Mouse (Mus musculus) liver, embryonic 15.5 days (tissue): ENCODE data around the gene Ndufv1. TPM values are rescaled to one million over a fixed set of nuclear protein-coding genes. Genes with fewer than 3 reads are reported as not detected.
A peak's percentile ranks its signal among the peaks of the same experiment; 100 is the strongest.
"Not testable (repeated sequence)": the region's sequence is repeated elsewhere in the genome, so short reads cannot be mapped to it uniquely, and the experiment has no call there.

Experiments used
- ATAC-seq: fragments of 200-750 bp; cut with Nextera tagmentation; 2 replicates; pipeline ENCODE4 v1.8.0; 2017; ENCODE audit warnings: moderate number of reproducible peaks, mild to moderate bottlenecking, moderate library complexity; ENCODE audit not compliant: insufficient read depth
- H3K27ac ChIP-seq: fragments of 300-500 bp; sonication (generic); replicated peaks from 2 replicates; pipeline ENCODE4 v1.5.1; 2015; ENCODE audit warnings: mild to moderate bottlenecking, inconsistent platforms
- H3K27me3 ChIP-seq: fragments of 300-500 bp; sonication (generic); 2 replicates; pipeline ENCODE4 v1.6.1; 2015; ENCODE audit warnings: mild to moderate bottlenecking, inconsistent platforms
- H3K36me3 ChIP-seq: fragments of 300-500 bp; sonication (generic); replicated peaks from 2 replicates; pipeline ENCODE4 v1.6.1; 2015; ENCODE audit warnings: moderate library complexity, mild to moderate bottlenecking, inconsistent platforms
- H3K4me1 ChIP-seq: fragments of 300-500 bp; sonication (generic); replicated peaks from 2 replicates; pipeline ENCODE4 v1.6.1; 2015; ENCODE audit warnings: inconsistent platforms
- H3K4me2 ChIP-seq: fragments of 300-500 bp; sonication (generic); 2 replicates; pipeline ENCODE4 v1.6.1; 2015; ENCODE audit warnings: moderate library complexity, mild to moderate bottlenecking, inconsistent platforms
- H3K4me3 ChIP-seq: fragments of 300-500 bp; sonication (generic); replicated peaks from 2 replicates; pipeline ENCODE4 v1.5.1; 2015; ENCODE audit warnings: mild to moderate bottlenecking, inconsistent platforms
- H3K9ac ChIP-seq: fragments of 300-500 bp; sonication (generic); 2 replicates; pipeline ENCODE4 v1.6.1; 2015; ENCODE audit warnings: moderate library complexity, mild to moderate bottlenecking, inconsistent platforms
- H3K9me3 ChIP-seq: fragments of 300-500 bp; sonication (generic); replicated peaks from 2 replicates; pipeline ENCODE4 v1.6.1; 2016; ENCODE audit warnings: inconsistent platforms
- WGBS: fragments of 180-500 bp; shearing (Covaris S2); methylation state at CpG from one replicate; pipeline ENCODE4 v1.1.7; 2015; ENCODE audit warnings: mixed read lengths; ENCODE audit not compliant: insufficient replicate concordance; 5-methylcytosine and 5-hydroxymethylcytosine counted together
- polyA plus RNA-seq: library from polyadenylated mRNA; unstranded; fragments of >200 nt; fragmentation: Nextera tagmentation; extraction: Ambion mirVana; gene quantifications from 2 replicates; pipeline ENCODE4 v1.2.1, GENCODE M21; 2015

Gene Ndufv1
- polyA plus RNA-seq = 152 and 163 TPM in 2 replicates

DNA sequence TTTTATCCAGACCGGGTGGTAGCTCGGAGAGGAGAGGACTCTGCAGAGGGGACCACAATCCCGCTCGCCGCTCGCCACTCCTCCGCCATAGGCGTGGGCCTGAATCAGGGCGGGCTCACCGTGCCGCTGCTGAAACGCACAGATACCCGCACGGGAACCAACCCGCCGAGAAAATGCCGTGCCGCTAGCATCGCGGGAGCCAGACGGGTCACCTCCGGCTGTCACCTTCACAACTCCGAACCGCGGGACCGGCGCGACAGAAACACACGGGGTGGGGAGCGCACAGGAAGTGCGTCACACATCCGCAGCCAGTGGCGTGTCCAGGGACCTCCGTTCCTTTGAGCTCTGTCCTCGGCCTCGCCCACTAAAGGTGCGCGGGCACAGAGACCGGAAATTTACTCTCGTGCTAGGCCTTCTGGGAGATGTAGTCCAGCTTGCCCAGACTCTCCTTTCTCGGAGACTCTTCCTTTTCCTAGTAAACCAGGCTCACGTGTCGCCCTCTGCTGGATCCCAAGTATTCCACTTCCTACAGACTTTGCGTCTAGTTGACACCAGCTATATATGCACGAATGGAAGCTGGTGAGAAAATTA lies at the start of gene Ndufv1:
Gene Ndufv1, minus strand, starts transcription at position 375 of the 591 bp plus-strand sequence.
- peak within 1 kb of the TSS; percentile 76 for H3K9ac ChIP-seq
- H3K27me3 ChIP-seq = no peaks in the 10 kb centered on the region
- H3K36me3 ChIP-seq = peaks cover 35% of the 10 kb centered on the region
- under 1% methylated on average over 45 of the region's 45 CpGs for WGBS
- peak within 1 kb of the TSS; percentile 78 for H3K4me2 ChIP-seq
- peak within 1 kb of the TSS; percentile 86 for H3K27ac ChIP-seq
- peaks cover 45% of the 10 kb centered on the region for H3K4me1 ChIP-seq
- H3K9me3 ChIP-seq = no peaks in the 10 kb centered on the region
- H3K4me3 ChIP-seq = peak within 1 kb of the TSS; percentile 83
- ATAC-seq = peak; percentile 98

DNA sequence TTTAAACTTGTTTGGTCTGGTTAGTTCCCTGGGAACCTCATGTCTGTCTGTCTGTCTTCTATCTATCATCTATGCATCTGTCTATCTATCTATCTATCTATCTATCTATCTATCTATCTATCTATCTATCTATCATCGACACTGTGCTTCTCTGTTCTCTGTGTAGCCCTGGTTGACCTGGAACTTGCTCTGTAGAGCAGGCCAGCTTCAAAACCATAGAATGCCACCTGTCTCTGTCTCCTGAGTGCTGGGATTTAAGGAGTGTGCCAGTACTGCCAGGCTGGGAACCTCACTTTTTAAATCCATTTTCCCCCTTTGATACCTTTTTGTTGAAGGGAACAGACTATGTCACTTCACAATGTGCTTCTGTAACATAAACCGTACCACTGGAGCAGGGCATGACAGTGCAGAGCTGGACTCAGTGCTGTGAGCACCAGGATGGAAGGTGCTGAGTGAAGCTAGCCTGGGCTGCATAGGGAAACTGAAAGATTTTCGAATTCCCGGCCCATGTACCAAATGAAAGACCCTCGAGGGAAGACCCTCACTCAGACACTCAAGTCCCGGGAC lies 48.4 kb upstream of the Ndufv1 start:
- Histone ChIP-seq H3K4me3 (no peak overlapping the region), H3K27me3 (no peaks in the 10 kb centered on the region), H3K27ac (peak overlapping the region; percentile 62), H3K9me3 (no peaks in the 10 kb centered on the region), H3K4me2 (no peak overlapping the region), H3K4me1 (peaks cover 54% of the 10 kb centered on the region), H3K9ac (no peak overlapping the region), H3K36me3 (no peaks in the 10 kb centered on the region)
- 65% methylated on average over 6 of the region's 6 CpGs for WGBS
- ATAC-seq = no peak

DNA sequence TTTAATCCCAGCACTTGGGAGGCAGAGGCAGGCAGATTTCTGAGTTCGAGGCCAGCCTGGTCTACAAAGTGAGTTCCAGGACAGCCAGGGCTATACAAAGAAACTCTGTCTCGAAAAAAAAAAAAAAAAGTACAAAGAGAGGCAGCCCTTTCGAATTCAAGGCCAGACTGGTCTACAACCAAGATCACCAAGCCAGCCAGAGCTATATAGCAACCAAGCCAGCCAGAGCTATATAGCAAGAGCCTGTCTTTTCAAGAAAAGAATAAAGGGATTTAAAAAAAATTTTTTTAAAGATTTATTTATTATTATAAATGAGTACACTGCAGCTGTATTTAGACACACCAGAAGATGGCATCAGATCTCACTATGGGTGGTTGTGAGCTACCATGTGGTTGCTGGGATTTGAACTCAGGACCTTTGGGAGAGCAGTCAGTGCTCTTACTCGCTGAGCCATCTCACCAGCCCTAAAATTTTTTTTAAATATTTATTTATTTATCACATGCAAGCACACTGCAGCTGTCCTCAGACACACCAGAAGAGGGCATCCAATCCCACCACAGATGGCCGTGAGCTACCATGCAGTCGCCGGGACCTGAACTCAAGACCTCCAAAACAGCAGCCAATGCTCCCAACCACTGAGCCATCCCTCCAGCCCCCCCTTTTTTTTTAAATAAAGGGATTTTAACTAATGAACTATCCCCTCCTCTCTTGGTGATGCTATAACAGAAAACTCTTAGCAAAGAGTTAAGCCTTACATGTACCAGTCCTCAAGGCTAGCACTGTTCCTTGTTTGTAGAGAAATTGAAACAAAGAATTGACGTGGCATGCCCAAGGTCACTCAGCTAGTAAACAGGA lies 47.7 kb upstream of the Ndufv1 start:
- H3K9me3 ChIP-seq, H3K4me3 ChIP-seq, H3K9ac ChIP-seq, H3K27me3 ChIP-seq, H3K4me2 ChIP-seq, ATAC-seq, H3K36me3 ChIP-seq: not testable (repeated sequence)
- Histone ChIP-seq H3K27ac (peak overlapping the region; percentile 91), H3K4me1 (peaks cover 61% of the 10 kb centered on the region)
- 75% methylated on average over 8 of the region's 8 CpGs for WGBS

DNA sequence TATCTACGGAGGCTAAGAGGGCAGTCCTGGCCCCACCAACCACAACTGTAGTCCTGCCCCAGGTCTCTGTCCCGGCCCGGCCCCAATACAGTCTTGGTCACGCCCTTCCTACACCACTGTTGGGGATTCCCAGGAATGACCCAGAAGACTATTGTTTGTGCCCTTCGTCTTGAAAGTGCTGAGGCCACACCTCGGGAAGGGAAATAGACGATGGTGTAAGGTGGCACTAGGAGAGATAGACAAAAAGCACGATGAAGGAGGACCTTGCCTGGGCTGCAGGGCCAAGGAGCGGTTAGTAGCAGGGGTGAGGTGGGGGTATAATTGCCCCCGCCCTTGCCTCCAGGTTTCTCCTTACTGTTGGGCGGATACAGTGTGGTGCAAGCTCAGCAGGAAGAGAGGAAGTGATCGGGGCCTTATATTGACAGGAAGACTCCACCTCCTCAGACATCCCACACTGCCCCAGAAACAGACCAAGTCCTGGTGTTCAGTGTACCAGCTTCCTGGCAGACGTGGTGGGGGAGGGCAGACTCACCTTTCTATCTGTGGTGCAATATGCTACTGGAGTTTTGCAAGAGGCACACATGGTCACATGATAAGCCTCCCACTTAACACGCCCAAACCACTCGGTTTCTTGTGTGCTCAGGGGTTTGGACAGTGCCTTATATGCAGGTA lies 46.6 kb upstream of the Ndufv1 start, which contains the start of gene Gstp3:
Gene Gstp3, minus strand, starts transcription at position 501 of the 672 bp plus-strand sequence.
- Histone ChIP-seq H3K4me1 (peaks cover 64% of the 10 kb centered on the region), H3K27ac (peak within 1 kb of the TSS; percentile 91), H3K4me2 (peak within 1 kb of the TSS; percentile 75), H3K36me3 (no peaks in the 10 kb centered on the region), H3K27me3 (no peaks in the 10 kb centered on the region), H3K9ac (peak within 1 kb of the TSS; percentile 47), H3K4me3 (peak within 1 kb of the TSS; percentile 47), H3K9me3 (no peaks in the 10 kb centered on the region)
- 12% methylated on average over 15 of the region's 15 CpGs for WGBS
- ATAC-seq = peak; percentile 91

DNA sequence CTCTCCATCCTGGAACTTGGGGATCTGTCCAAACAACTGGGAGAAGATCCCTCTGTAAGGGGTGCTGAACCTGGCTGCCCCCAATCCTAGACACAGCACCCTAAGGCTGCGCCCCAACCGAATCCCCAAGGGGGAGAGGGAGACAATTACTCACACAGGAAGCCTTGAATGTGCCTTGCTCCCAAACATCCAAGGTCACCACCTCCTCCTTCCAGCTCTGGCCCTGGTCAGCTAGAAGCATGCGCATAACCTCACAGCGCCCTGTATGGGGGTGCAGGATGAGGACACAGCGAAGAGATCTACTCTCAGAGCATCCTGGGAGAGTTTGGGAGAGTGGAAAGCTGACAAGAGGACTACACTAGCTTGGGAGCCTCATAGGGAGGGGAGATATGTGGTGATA lies 46.0 kb upstream of the Ndufv1 start:
- 91% methylated on average over 5 of the region's 5 CpGs for WGBS
- Histone ChIP-seq H3K4me2 (peak overlapping the region; percentile 75), H3K4me3 (peak overlapping the region; percentile 47), H3K36me3 (no peaks in the 10 kb centered on the region), H3K27me3 (no peaks in the 10 kb centered on the region), H3K9ac (peak overlapping the region; percentile 47; the same call in 1 of the 2 replicates), H3K9me3 (no peaks in the 10 kb centered on the region), H3K4me1 (peaks cover 61% of the 10 kb centered on the region), H3K27ac (peak overlapping the region; percentile 91)
- ATAC-seq = no peak

DNA sequence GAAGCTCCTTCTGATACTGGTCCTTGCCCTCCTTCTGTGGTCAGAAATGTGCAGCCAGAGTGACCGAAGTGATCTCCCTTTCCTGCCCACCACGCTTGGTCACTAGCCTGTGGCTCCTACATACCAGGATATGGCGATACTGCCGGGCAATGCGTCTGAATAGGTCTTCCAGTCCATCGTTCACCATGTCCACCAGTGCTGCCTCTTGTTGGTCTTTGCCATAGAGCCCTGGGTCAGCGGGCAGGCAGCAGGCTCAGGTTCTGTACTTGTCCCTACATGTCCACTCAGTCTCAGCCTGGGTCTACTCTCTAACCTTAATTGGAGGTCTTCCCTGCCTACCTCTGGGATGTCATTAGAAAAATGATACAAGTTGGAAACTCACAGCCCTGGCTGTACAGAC lies 45.4 kb upstream of the Ndufv1 start:
- Histone ChIP-seq H3K9me3 (no peaks in the 10 kb centered on the region), H3K27me3 (no peaks in the 10 kb centered on the region), H3K4me3 (no peak overlapping the region), H3K9ac (0 out of 2 replicates have a peak overlapping the region, but pooled peaks have one; percentile 1), H3K4me1 (peaks cover 63% of the 10 kb centered on the region), H3K27ac (peak overlapping the region; percentile 91), H3K36me3 (no peaks in the 10 kb centered on the region), H3K4me2 (peak overlapping the region; percentile 75)
- no peak for ATAC-seq
- 86% methylated on average over 7 of the region's 7 CpGs for WGBS

DNA sequence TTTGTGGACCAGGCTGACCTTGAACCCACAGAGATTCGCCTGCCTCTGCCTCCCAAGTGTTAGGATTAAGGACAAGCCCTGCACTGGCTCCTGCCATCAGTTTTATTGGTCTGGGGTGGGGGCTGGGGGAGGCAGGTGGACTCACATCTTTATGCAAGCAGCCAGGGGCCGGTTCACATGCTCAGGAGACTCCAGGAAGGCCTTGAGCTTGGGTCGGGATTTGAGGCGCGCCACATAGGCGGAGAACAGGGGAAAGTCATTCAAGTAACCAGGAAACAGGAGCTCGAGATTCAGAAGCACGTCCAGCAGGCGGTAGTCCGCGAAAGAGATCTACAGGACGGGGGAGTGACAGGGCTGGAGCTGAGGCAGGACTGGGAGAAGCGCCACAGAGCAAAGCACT lies 44.8 kb upstream of the Ndufv1 start:
- Histone ChIP-seq H3K36me3 (no peaks in the 10 kb centered on the region), H3K27me3 (no peaks in the 10 kb centered on the region), H3K4me3 (no peak overlapping the region), H3K27ac (peak overlapping the region; percentile 91), H3K4me1 (peaks cover 68% of the 10 kb centered on the region), H3K9me3 (no peaks in the 10 kb centered on the region), H3K9ac (0 out of 2 replicates have a peak overlapping the region, but pooled peaks have one; percentile 1), H3K4me2 (peak overlapping the region; percentile 75)
- no peak for ATAC-seq
- WGBS = 79% methylated on average over 13 of the region's 13 CpGs

DNA sequence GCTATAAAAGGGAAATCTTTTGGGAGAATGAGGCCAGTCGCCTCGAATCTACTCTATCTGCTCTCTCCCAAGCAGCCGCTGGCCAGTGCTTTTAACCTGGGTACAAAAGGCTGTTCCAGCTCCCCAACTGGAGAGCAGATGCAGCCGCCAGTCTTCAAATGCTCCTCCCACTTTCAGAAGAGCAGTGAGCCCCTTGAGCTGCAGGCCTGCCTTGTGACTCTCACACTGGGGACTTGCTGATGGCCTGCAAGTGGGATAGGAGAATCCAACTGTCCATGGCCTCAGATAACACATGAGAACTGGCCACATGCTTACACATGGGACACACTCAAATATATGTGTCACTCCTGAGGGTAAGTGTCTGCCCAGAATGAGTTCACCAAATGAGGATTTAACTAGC lies 44.1 kb upstream of the Ndufv1 start:
- Histone ChIP-seq H3K9me3 (no peaks in the 10 kb centered on the region), H3K4me3 (no peak overlapping the region), H3K27ac (peak overlapping the region; percentile 91), H3K36me3 (no peaks in the 10 kb centered on the region), H3K4me1 (peaks cover 74% of the 10 kb centered on the region), H3K27me3 (no peaks in the 10 kb centered on the region), H3K4me2 (no peak overlapping the region), H3K9ac (no peak overlapping the region)
- WGBS = 49% methylated on average over 4 of the region's 4 CpGs
- ATAC-seq = no peak

DNA sequence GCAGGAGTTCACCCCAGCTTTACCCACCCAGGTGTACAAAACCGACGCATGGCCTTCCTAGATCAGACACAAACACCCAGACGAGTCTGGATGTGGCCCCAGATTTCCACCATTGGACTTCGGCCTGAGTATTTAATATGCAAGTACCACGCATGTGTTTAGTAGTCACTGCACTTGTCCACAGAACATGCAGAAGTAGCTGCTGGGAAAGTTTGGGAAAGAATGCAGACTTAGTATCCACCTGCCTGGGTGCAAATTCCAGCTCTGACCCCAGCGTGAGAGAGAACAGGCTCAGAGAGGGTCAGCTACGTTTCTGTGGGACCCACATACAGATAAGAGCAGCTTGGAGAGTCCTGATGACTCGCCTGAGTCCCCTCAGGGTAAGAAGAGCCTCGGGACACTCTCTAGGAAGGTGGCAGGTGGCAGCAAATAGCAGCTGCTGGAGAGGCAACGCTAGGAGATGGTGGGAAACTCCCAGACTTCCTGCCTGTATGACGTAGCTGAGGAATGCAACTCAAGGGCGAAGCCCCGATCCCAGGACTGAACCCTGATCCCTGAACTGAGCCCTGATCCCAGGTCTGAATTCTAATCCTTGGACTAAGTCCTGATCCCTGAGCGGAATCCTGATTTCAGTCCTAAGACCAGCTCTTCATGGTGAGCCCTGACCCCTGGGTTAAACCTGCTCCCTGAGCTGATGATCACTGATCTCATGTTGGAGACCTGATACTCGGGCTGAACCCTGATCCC lies 43.5 kb upstream of the Ndufv1 start:
- no peaks in the 10 kb centered on the region for H3K9me3 ChIP-seq
- no peak for ATAC-seq
- no peak overlapping the region for H3K9ac ChIP-seq
- H3K4me1 ChIP-seq = peaks cover 74% of the 10 kb centered on the region
- H3K27me3 ChIP-seq = no peaks in the 10 kb centered on the region
- 49% methylated on average over 15 of the region's 15 CpGs for WGBS
- no peak overlapping the region for H3K4me3 ChIP-seq
- no peak overlapping the region for H3K4me2 ChIP-seq
- H3K36me3 ChIP-seq = no peaks in the 10 kb centered on the region
- peak overlapping the region; percentile 91 for H3K27ac ChIP-seq

DNA sequence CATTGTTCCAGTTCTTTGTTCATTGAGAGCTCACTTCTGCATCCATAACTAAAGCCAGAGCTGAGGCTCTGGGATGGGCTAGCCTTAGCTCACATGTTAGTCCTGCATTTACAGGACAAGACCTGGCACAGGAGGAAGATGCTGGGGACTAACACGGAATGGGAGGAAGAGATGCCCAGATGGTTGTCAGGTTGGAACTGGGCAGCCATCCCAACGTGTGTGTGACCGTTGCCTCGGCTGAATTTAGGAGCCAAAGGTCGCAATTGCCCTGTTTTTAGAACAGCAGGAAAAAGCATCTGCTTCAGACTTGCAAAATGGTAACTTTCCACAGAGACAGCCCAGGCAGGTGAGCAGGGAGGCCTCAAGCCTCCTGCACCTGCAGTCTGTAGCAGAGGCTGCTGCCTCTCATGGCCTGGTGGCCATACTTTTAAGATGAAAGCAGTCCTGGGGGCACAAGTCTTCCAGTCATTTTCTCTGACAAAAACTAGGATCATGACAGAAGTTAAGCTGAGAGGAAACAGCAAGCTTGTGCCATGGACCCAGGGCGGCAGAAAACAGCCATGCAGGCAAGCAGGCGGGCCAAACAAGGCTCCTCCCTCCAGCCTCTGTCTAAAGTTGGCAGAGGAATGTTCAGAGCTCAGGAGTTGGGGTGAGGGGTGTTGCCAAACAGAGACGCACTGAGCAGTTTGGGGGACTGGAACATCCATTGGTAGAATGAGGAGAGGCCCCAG lies 42.8 kb upstream of the Ndufv1 start:
- 64% methylated on average over 8 of the region's 8 CpGs for WGBS

More for the DNA sequence above, 42.8 kb upstream of the Ndufv1 start:
- Histone ChIP-seq H3K4me3 (no peak overlapping the region), H3K9me3 (no peaks in the 10 kb centered on the region), H3K9ac (no peak overlapping the region), H3K27ac (0 out of 2 replicates have a peak overlapping the region, but pooled peaks have one; percentile 91), H3K4me2 (no peak overlapping the region), H3K27me3 (no peaks in the 10 kb centered on the region), H3K36me3 (no peaks in the 10 kb centered on the region), H3K4me1 (peaks cover 67% of the 10 kb centered on the region)
- no peak for ATAC-seq
